Mouse (Mus musculus): ENCODE results near the gene Slit2.

GRCm38 (mm10) chr5:48199380-48199779 is 216.4 kb downstream of the Slit2 start:
- TF ChIP-seq CEBPB (IDR thresholded peaks at IDR 0.05; ENCODE audit: low read depth), result no peak
- TF ChIP-seq CTCF (IDR thresholded peaks at IDR 0.05; ENCODE audit: control insufficient read depth, insufficient read depth, insufficient read length), result no peak
- no peak for TF ChIP-seq USF1 (IDR thresholded peaks at IDR 0.05; ENCODE audit: low read depth)
- no peak for TF ChIP-seq MAX (IDR thresholded peaks at IDR 0.05)
- TF ChIP-seq MYOG (IDR thresholded peaks at IDR 0.05; ENCODE audit: control insufficient read depth, extremely low read depth, insufficient read length), result no peak
- no peak for TF ChIP-seq FOSL1 (IDR thresholded peaks at IDR 0.05; ENCODE audit: insufficient read depth, low read length, poor library complexity, severe bottlenecking)

All from C2C12 (cell line).